Mouse (Mus musculus) heart, adult 10 weeks (tissue): ENCODE measurements around the gene Fhl1. TPM values are rescaled to one million over a fixed set of nuclear protein-coding genes. Genes with fewer than 3 reads are reported as not detected.

Source experiments
- polyA plus RNA-seq: library from polyadenylated mRNA; stranded (reverse); fragments of 350-450 nt; fragmentation: Illumina TruSeq; extraction: RNeasy Lipid Tissue Mini Kit (QIAGEN cat#74804); gene quantifications from one replicate; pipeline ENCODE4 v1.2.3, GENCODE M21; 2014; ENCODE audit warnings: low read depth, low replicate concordance

Fhl1 gene
- 139 TPM for polyA plus RNA-seq

DNA sequence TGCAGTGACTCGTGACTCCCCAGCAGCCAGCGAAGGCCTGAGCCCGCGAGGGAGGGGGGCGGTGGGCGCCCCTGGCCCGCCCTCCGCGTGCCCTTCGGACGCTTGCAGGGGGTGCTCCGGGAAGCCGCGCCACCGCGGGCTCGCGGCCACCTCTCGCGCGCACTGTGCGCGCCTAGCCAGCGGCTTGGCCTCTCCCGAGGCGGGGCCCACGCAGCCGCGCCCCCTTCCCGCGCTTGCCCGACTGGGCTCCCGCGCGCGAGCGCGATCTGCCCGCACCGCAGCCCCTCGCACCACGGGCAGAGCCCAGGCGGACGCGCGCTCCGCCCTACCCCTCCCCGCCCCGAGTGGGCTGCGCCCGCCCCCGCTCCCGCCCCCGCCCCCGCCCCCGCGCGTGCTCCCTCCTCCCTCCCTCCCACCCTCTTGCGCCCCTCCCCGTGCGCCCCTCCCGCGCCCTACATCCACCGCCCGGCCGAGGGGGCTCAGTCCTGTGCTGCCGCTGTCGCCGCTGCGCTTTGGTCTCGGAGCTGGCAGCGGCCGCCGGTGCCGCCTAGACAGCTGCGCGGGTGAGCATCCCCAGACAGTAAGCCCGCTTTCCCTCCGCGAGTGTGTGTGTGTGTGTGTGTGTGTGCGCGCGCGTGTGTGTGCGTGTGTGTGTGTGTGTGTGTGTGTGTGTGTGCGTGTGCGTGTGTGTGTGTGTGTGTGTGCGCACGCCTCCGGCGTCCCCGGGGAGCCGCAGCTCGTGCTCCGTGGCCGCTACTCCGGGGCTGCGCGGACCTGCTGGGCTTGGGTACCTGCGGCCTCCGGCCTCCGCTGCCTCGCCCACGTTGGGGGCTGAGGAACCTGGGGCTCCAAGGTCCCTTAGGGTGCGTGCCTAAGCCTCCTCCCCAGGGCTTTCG lies at the start of gene Fhl1:
Fhl1 (plus strand) TSS at position 482 of the 896 bp plus-strand sequence.

DNA sequence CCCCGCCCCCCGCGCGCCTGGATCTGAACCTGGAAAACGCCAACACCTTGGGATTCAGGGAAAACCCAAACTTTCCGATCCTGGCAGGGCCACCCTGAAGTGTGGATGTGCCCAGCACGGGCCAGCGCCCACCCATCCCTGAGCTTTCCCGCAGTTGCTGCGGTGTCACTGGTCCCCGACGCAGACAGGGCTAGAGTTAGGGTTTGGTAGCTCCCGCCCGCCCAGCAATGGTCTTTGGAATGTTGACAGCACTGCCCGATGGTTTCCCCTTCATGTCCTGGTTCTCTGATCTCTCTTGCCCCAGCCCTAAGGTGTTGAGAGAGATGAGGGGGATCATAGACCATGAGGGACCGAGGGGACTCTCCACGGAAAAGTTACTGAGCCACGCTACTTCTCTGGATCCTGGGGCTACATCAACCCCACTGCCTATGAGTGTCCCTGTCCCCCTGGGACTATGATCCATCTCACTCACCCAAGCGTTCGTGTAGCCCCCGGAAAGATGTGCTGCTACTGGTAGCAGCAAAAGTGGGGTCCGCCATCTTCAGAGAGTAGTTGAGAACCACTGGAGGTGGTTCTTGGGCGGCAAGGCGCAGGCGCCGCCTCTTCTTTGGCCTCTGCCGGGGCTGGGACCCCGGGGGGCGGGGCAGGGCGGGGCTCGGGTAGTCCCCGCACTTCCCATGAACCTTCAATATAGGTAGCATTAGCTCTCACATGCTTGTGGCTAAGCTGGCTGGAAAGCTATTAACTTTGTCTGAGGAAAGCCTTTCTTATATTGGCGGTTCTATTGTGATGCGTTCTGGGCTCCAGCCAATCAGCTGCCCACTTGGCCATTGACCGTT lies 90.4 kb downstream of the Fhl1 start, which contains the start of gene Map7d3:
Map7d3 (minus strand) TSS at position 562 of the 839 bp plus-strand sequence.

Other genes with a start within 250 kb of the Fhl1 start
- gene Gm10477, start 207.0 kb upstream of the Fhl1 start, polyA plus RNA-seq: not detected
- not detected for gene Gm648, start 182.2 kb upstream of the Fhl1 start, polyA plus RNA-seq
- 36.9 TPM for gene Mmgt1, start 133.7 kb upstream of the Fhl1 start, polyA plus RNA-seq
- 20.9 TPM for gene Slc9a6, start 122.0 kb upstream of the Fhl1 start, polyA plus RNA-seq
- 0.50 TPM for gene Map7d3, start 90.5 kb downstream of the Fhl1 start, polyA plus RNA-seq
- not detected for gene Adgrg4, start 138.4 kb downstream of the Fhl1 start, polyA plus RNA-seq